Mouse (Mus musculus): ENCODE results near the gene Nemp1. TPM values are rescaled to one million over a fixed set of nuclear protein-coding genes. Genes with fewer than 3 reads are reported as not detected.

The Nemp1 gene
- total RNA-seq, 2 experiments from 2014 or later: 3.6 to 3.9 TPM

DNA sequence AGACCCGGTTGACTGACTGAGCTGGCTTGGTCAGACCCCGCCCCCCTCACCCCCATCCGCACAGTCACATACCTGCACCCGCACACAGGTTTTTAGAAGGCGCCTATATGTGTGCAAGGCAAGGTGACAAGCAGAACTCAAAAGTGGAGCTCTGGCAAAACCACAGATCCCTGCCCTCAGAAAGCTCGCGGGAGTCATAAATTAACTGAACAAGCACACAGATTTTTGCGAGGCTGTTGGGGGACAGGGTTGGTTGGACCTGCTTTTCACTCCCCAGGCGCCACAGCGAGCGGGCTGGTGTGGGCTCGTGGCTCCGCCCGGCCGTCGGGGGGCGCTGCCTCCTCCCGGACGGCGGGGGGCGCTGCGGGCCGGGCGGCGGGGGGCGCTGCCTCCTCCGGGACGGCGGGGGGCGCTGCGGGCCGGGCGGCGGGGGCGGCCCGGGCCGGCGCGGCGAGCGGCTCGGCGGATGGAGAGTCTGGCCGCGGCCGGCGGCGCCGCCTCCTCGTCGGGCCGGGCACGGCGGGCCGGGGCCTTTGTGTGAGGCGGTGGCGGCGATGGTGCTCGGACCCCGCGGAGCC, 72.5 kb downstream of the Nemp1 start, which contains the start of gene Zbtb39:
Zbtb39 (plus strand) TSS at position 456 of the 578 bp plus-strand sequence.
- intact Hi-C loops (cut with DNase I): loop anchor here (2.0 kb wide), 2 partner anchors 60 to 198 kb away; no protein-coding TSS in a partner anchor
- peak; percentile 65 to 77 for DNase-seq (ENCODE audit: low spot score in 2 of 2)

DNA sequence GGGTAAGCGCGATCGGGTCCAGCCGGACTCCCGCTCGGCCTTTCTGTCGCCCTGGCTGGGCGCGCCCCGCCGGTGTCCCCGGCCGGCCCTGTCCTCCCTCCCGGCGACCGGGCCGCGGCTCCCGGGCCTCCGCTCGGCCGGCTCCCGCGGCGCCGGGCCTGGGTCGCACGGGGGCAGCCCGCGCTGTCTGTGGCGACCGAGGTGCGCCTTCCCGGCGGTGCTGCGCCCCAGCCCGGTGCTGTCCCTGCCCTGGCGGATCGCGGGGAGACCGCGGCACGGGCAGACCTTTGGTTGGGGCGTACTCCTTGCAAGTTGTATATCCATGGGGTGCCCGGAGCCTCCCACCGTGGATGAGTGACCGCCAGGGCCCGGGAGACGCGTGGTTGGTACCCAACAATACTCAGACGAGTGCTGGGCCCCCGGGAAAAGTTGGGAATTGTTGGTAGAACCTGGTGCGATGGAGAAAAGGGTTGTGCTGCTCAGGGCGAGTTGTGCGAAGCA, 73.0 kb downstream of the Nemp1 start:
- intact Hi-C loops (cut with DNase I): loop anchor here (2.0 to 5.0 kb wide), 3 partner anchors 61 to 268 kb away; partner anchors contain the start of gene Hsd17b6
- peak; percentile 16 to 40 for DNase-seq (ENCODE audit: low spot score in 2 of 2)

DNA sequence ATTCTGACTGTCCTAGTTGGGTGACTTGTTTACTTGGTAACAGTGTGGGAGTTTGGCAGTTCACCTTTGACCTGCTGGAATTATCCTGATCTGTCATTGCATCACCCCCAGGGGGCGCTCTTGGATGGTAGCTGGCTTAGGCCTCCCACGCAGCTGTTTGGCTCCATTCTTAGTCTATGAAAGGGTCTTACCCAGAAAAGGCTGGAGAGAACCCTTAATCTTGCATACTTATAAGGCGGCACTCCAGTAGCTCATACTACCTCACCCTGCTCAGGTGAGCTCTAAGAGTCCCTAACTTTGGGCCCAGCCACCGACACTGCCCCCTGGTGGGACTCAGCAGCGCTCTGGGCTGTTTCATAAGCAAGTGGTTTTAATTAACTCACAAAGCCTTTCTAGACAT, 78.0 kb downstream of the Nemp1 start:
- no peak for DNase-seq (ENCODE audit: low spot score in 2 of 2)
- intact Hi-C loops (cut with DNase I): loop anchor here (5.0 kb wide), 1 partner anchor 263 kb away; the partner anchor contains the start of gene Hsd17b6

DNA sequence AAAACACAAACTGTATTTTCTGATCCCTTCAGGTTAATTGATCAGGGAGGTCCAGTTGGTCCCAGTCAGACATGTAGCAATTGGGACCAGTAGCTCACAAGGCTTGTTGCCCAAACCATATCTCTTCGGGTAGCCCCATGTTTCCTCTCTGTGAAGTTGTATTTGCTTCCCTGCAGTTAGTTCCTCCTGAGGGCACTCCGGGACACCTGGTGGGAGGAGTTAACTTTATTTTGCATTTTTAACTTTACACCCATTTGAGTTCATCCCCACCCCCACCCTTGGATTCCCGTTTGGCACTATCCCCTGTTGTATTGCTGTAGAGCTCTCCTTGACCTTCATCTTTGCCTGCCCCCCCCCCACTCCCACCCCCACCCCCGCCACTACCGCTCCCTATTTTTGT, 79.2 kb downstream of the Nemp1 start:
- intact Hi-C loops (cut with DNase I): no loop called here
- no peak for DNase-seq (ENCODE audit: low spot score in 2 of 2)

DNA sequence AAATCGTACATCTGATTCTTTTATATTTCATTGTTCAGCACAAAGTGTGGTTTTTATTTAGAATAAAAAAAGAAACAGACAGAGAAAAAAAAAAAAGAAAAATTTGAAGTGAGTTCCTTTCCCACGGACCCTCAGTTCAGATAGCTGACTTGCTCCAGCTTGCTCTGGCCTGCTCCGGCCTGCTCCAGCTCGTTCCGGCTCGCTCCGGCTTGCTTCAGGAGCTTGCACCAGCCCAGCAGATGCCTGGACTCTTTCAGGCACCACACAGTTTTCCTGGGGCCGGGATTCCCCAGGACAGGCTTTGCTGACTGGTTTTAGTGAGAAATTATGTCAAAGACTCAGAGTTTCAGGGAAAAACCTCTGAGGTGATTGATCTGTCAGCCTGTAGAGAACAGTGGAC, 80.6 kb downstream of the Nemp1 start:
- DNase-seq (ENCODE audit: low spot score in 2 of 2): no peak
- intact Hi-C loops (cut with DNase I): no loop called here

DNA sequence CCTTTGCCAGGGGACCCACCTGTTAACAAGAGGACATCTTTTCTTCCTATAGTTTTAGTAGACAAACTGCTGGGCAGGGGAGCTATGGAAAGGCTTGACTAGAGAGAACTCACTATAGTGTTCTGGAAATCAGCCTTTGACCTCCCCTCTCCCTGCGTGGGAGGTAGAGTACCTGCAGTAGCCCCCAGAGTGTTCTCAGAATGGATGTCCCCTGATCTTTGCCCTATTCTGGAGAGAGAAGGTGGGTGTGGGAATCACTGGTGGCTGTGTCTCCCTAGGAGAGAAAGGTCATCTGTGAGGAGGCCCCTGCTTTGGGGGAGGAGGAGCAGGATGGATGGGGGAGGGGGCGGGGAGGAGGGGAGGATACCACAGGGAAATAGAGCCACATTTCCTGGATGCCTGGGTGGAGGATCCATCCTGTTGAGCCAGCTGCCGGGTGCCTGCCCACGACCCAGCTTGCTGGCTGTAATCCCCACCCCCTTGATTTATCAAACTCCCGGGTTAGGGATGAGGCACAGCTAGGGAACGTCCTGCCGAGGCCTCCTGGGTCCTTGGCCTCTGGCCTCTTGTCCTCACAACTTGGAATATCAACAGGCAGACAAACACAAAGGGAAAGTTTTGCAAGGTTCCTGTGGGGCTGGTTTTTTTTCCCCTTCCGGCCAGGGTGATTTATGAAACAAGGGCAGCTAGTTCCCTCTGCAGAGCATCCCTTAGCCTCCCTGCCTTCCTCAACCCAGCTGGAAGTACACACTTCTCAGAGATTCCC, 82.3 kb downstream of the Nemp1 start:
- intact Hi-C loops (cut with DNase I): no loop called here
- no peak for DNase-seq (ENCODE audit: low spot score in 2 of 2)

DNA sequence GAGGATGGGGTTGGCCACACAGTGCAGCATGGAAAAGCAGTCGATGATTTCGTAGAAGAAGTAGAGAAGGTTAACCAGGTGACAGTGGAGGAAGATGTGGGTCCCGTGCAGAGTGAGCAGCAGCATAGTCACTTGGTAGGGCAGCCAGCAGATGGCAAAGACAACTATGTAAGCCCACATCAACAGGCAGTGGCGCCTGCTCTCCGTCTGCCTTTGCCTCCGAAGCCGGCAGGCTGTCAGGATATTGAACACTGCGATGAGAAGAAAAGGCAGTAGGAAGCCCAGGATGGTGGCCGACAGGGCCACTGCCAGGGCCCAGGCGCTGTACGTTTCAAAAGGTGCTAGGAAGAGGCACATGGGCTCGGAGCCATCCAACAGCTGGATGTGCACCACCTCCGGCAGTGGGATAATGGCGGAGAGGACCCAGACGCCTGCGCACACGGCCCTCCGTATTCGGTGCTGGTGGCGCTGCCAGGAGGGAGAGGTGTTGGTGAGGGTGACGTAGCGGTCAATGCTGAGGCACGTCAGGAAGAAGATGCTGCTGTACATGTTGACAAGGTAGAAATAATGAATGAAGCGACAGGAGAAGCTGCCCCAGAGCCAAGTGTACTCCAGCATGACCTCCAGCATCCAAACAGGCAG, 83.6 kb downstream of the Nemp1 start:
- DNase-seq (ENCODE audit: low spot score in 2 of 2): peak in 1 of 2 experiments; percentile 21
- intact Hi-C loops (cut with DNase I): no loop called here

Other genes starting within 250 kb of the Nemp1 start
- 1 to 10 TPM; 4.3 to 5.6 TPM for gene Stac3, start 165.2 kb upstream of the Nemp1 start, total RNA-seq (2021)
- 1 to 10 TPM; 2.9 to 6.7 TPM for gene Ndufa4l2, start 151.9 kb upstream of the Nemp1 start, total RNA-seq (2021)
- 10 to 100 TPM; 25.7 to 29.9 TPM for gene Shmt2, start 144.5 kb upstream of the Nemp1 start, total RNA-seq (2021)
- gene Nxph4, start 132.3 kb upstream of the Nemp1 start, total RNA-seq (2021): 1 to 10 TPM; 5.5 to 6.9 TPM
- 100 to 1,000 TPM; 277 to 285 TPM for gene Lrp1, start 45.8 kb upstream of the Nemp1 start, total RNA-seq (2021)
- 10 to 100 TPM in 1 of 2 experiments, 1 to 10 TPM in 1; 8.8 to 10.2 TPM for gene Stat6, start 23.9 kb upstream of the Nemp1 start, total RNA-seq (2021)
- 10 to 100 TPM; 40.2 to 43.9 TPM for gene Nab2, start 1.7 kb downstream of the Nemp1 start, total RNA-seq (2021)
- gene Myo1a, start 38.3 kb downstream of the Nemp1 start, total RNA-seq (2021): 1 to 10 TPM in 1 of 2 experiments, under 1 TPM in 1; 0.39 to 1.1 TPM
- gene Tac2, start 57.6 kb downstream of the Nemp1 start, total RNA-seq (2021): 10 to 100 TPM; 18.3 to 18.5 TPM
- gene Zbtb39, start 72.6 kb downstream of the Nemp1 start, total RNA-seq (2021): 1 to 10 TPM; 8.5 to 8.7 TPM
- gene Gpr182, start 84.8 kb downstream of the Nemp1 start, total RNA-seq (2021): 1 to 10 TPM; 1.5 to 1.9 TPM
- gene Rdh1, start 92.8 kb downstream of the Nemp1 start, total RNA-seq (2021): under 1 TPM; 0.09 to 0.14 TPM
- gene Rdh16f1, start 92.9 kb downstream of the Nemp1 start, total RNA-seq (2021): not detected
- under 1 TPM; 0.53 to 0.55 TPM for gene Rdh9, start 109.5 kb downstream of the Nemp1 start, total RNA-seq (2021)
- under 1 TPM; 0.11 to 0.14 TPM for gene Rdh16, start 134.3 kb downstream of the Nemp1 start, total RNA-seq (2021)
- gene Rdh19, start 183.0 kb downstream of the Nemp1 start, total RNA-seq (2021): not detected
- not detected for gene Rdh16f2, start 199.6 kb downstream of the Nemp1 start, total RNA-seq (2021)
- not detected for gene Rdh7, start 221.9 kb downstream of the Nemp1 start, total RNA-seq (2021)
- not detected for gene Sdr9c7, start 231.6 kb downstream of the Nemp1 start, total RNA-seq (2021)

Measured in left cerebral cortex, postnatal 25 days (tissue).